Mouse (Mus musculus) heart, postnatal 0 days (tissue): ENCODE measurements around the gene Smpd4.

Experiments used
- CTCF ChIP-seq: IDR thresholded peaks from 2 replicates; pipeline ENCODE4 v1.5.1; 2016; ENCODE audit warnings: antibody characterized with exemption, control low read depth, low read depth
- EP300 ChIP-seq: IDR thresholded peaks from 2 replicates; pipeline ENCODE4 v1.6.1; 2016; ENCODE audit warnings: antibody characterized with exemption, low read depth

DNA sequence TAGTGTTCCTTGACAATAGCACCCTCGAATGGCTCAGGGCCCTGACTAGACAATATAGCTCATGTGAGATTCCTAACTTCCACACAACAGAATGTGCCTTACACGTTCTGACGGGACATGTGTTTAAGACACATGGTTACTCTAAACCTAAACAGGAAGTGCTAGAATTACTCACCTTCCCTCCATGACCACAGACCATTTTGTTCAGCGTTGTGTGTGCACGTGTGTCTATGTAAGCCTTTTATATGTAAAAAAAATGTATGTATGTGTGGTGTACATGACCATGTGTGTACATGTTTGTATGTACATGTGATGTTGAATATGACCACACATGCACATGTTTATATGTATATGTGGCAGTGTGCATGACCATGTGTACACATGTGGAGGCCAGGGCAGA is 2.9 kb upstream of the Smpd4 start:
- TF ChIP-seq CTCF (no peak), EP300 (no peak)
